Mouse (Mus musculus): ENCODE data around the gene Ptp4a2. TPM values are rescaled to one million over a fixed set of nuclear protein-coding genes. Genes with fewer than 3 reads are reported as not detected.

The Ptp4a2 gene
- total and polyA plus RNA-seq, 3 experiments, result 37.5 to 712 (median 464) TPM

DNA sequence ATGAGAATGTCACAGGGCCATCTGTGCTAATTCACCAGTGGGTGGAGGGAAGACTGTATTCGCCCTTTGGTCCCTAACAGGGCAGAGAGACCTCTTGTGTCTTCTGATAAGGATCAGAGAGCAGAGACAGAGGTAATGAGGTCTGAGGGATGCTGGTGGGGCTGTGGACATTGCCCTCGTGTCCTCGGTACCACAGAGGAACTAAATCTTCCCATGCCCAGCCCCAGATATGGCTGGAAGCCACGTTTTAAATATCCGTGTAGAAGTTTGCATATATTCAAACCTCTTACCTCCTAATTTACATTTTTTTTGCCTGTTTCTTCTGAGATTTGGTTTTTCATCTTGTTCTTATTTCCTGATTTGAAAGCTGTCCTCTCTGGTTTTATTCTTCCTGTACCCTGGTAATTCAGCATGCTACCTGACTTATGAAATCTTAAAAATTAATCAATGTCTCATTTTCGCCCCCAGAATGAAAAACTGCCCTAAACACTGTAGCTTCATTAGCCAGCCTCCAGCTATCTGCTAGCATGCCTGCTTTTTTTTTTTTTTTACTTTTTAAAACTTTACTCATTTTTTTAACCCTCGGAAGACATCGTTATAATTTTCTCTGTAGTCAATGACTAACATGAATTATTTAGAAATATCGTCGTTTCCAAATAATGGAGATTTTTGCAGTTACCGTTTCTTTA lies 67.1 kb downstream of the Ptp4a2 start:
- Histone ChIP-seq H3K4me1 (ENCODE audit: insufficient read depth, low read depth, low read length) (peaks cover 25% of the 10 kb centered on the region), H3K36me3 (replicated peaks) (no peaks in the 10 kb centered on the region), H3K27me3 (ENCODE audit: insufficient read depth, low read length) (peaks cover 25% of the 10 kb centered on the region; the same call in 1 of the 2 replicates), H3K9me3 (replicated peaks) (no peaks in the 10 kb centered on the region), H3K4me3 (ENCODE audit: low read depth, low read length) (no peak overlapping the region)
- no peak for DNase-seq (ENCODE audit: low spot score)
- TF ChIP-seq TAL1 (conservative IDR thresholded peaks at IDR 0.05; ENCODE audit: low read depth, low read length) (no peak), POLR2AphosphoS5 (IDR thresholded peaks at IDR 0.05; ENCODE audit: insufficient replicate concordance, low read depth, low read length) (no peak), GATA2 (IDR thresholded peaks at IDR 0.05; ENCODE audit: borderline replicate concordance, low read depth, low read length) (no peak), GATA1 (IDR thresholded peaks at IDR 0.05; ENCODE audit: borderline replicate concordance, low read length) (no peak), CTCF (IDR thresholded peaks at IDR 0.05; ENCODE audit: low read depth, low read length) (no peak)
- ATAC-seq (ENCODE audit: extremely low read depth, insufficient number of reproducible peaks, low FRiP score, poor library complexity, severe bottlenecking), result no peak

- DNase-seq (ENCODE audit: low spot score) (no peak), ATAC-seq (ENCODE audit: extremely low read depth, insufficient number of reproducible peaks, low FRiP score, poor library complexity, severe bottlenecking) (no peak)
- no peak for TF ChIP-seq GATA2 (IDR thresholded peaks at IDR 0.05; ENCODE audit: borderline replicate concordance, low read depth, low read length)
- no peak for TF ChIP-seq TAL1 (conservative IDR thresholded peaks at IDR 0.05; ENCODE audit: low read depth, low read length)
- TF ChIP-seq CTCF (IDR thresholded peaks at IDR 0.05; ENCODE audit: low read depth, low read length), result no peak
- no peak for TF ChIP-seq POLR2AphosphoS5 (IDR thresholded peaks at IDR 0.05; ENCODE audit: insufficient replicate concordance, low read depth, low read length)
- TF ChIP-seq GATA1 (IDR thresholded peaks at IDR 0.05; ENCODE audit: borderline replicate concordance, low read length), result no peak
- H3K4me1 ChIP-seq (ENCODE audit: insufficient read depth, low read depth, low read length), result peaks cover 25% of the 10 kb centered on the region
- no peaks in the 10 kb centered on the region for H3K36me3 ChIP-seq (replicated peaks)
- no peaks in the 10 kb centered on the region for H3K9me3 ChIP-seq (replicated peaks)
- peaks cover 22% of the 10 kb centered on the region; the same call in 1 of the 2 replicates for H3K27me3 ChIP-seq (ENCODE audit: insufficient read depth, low read length)
- H3K4me3 ChIP-seq (ENCODE audit: low read depth, low read length), result no peak overlapping the region
These were observed 67.7 kb downstream of the Ptp4a2 start for GRCm38 (mm10) chr4:129878656-129879145.

DNA sequence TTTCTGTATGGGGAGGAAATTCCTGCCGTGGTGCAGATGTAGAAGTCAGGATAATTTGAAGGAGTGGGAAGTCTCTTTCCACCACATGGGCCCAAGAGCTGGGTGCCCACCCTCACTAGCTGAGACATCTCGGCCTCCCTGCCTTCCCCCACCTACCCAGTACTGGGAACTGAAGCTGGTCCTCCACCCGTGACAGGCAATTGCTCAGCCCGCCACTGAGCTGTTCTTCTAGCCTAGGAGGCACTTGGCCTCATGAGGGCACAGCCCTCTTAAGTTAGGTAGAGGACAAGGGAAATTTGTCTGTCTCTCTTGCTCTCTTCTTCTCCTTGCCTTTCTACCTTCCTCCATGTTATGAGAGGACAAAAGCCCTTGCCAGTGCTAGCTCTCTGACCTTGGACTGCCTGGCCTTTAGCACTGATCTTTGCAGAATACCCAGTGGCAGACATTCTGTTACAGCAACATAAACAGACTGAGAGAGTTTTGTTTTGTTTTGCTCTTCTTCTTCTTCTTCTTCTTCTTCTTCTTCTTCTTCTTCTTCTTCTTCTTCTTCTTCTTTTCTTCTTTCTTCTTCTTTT lies 68.3 kb downstream of the Ptp4a2 start:
- ATAC-seq (ENCODE audit: extremely low read depth, insufficient number of reproducible peaks, low FRiP score, poor library complexity, severe bottlenecking) (no peak), DNase-seq (ENCODE audit: low spot score) (no peak)
- Histone ChIP-seq H3K4me1 (ENCODE audit: insufficient read depth, low read depth, low read length) (peaks cover 29% of the 10 kb centered on the region), H3K4me3 (ENCODE audit: low read depth, low read length) (no peak overlapping the region), H3K9me3 (replicated peaks) (no peaks in the 10 kb centered on the region), H3K27me3 (ENCODE audit: insufficient read depth, low read length) (peaks cover 26% of the 10 kb centered on the region), H3K36me3 (replicated peaks) (no peaks in the 10 kb centered on the region)
- no peak for TF ChIP-seq POLR2AphosphoS5 (IDR thresholded peaks at IDR 0.05; ENCODE audit: insufficient replicate concordance, low read depth, low read length)
- no peak for TF ChIP-seq GATA1 (IDR thresholded peaks at IDR 0.05; ENCODE audit: borderline replicate concordance, low read length)
- TF ChIP-seq TAL1 (conservative IDR thresholded peaks at IDR 0.05; ENCODE audit: low read depth, low read length), result no peak
- TF ChIP-seq GATA2 (IDR thresholded peaks at IDR 0.05; ENCODE audit: borderline replicate concordance, low read depth, low read length), result no peak
- TF ChIP-seq CTCF (IDR thresholded peaks at IDR 0.05; ENCODE audit: low read depth, low read length), result no peak

DNA sequence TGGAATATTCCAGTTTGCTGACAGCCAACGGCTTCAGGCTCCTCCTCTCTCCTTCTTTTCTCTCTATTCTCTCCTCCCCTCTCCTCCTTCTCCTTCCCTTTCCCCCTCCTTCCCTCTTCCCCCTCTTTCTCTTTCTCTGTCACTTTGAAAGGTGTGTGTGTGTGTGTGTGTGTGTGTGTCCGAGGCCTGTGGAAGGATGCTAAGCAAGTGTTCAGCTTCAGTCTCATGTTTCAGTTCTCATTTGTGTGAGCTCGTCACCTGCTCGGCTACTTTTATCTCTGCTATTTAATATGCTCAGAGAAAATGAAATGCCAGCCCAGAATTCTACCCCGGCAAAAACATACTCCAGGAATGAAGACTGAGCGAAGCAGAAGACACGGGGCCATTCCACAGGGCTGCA lies 69.6 kb downstream of the Ptp4a2 start:
- no peak overlapping the region for H3K4me3 ChIP-seq (ENCODE audit: low read depth, low read length)
- DNase-seq (ENCODE audit: low spot score) (no peak), ATAC-seq (ENCODE audit: extremely low read depth, insufficient number of reproducible peaks, low FRiP score, poor library complexity, severe bottlenecking) (no peak)
- peaks cover 26% of the 10 kb centered on the region for H3K27me3 ChIP-seq (ENCODE audit: insufficient read depth, low read length)
- H3K9me3 ChIP-seq (replicated peaks), result no peaks in the 10 kb centered on the region
- TF ChIP-seq GATA1 (IDR thresholded peaks at IDR 0.05; ENCODE audit: borderline replicate concordance, low read length), result no peak
- no peak for TF ChIP-seq CTCF (IDR thresholded peaks at IDR 0.05; ENCODE audit: low read depth, low read length)
- TF ChIP-seq POLR2AphosphoS5 (IDR thresholded peaks at IDR 0.05; ENCODE audit: insufficient replicate concordance, low read depth, low read length), result no peak
- no peak for TF ChIP-seq GATA2 (IDR thresholded peaks at IDR 0.05; ENCODE audit: borderline replicate concordance, low read depth, low read length)
- no peak for TF ChIP-seq TAL1 (conservative IDR thresholded peaks at IDR 0.05; ENCODE audit: low read depth, low read length)
- no peaks in the 10 kb centered on the region for H3K36me3 ChIP-seq (replicated peaks)
- H3K4me1 ChIP-seq (ENCODE audit: insufficient read depth, low read depth, low read length), result peaks cover 28% of the 10 kb centered on the region

- H3K4me3 ChIP-seq (ENCODE audit: low read depth, low read length), result no peak overlapping the region
- peaks cover 26% of the 10 kb centered on the region for H3K27me3 ChIP-seq (ENCODE audit: insufficient read depth, low read length)
- H3K4me1 ChIP-seq (ENCODE audit: insufficient read depth, low read depth, low read length), result peaks cover 26% of the 10 kb centered on the region
- no peak for ATAC-seq (ENCODE audit: extremely low read depth, insufficient number of reproducible peaks, low FRiP score, poor library complexity, severe bottlenecking)
- DNase-seq (ENCODE audit: low spot score), result no peak
- TF ChIP-seq CTCF (IDR thresholded peaks at IDR 0.05; ENCODE audit: low read depth, low read length), result no peak
- TF ChIP-seq GATA1 (IDR thresholded peaks at IDR 0.05; ENCODE audit: borderline replicate concordance, low read length), result no peak
- no peak for TF ChIP-seq GATA2 (IDR thresholded peaks at IDR 0.05; ENCODE audit: borderline replicate concordance, low read depth, low read length)
- TF ChIP-seq TAL1 (conservative IDR thresholded peaks at IDR 0.05; ENCODE audit: low read depth, low read length), result no peak
- TF ChIP-seq POLR2AphosphoS5 (IDR thresholded peaks at IDR 0.05; ENCODE audit: insufficient replicate concordance, low read depth, low read length), result no peak
- H3K36me3 ChIP-seq (replicated peaks), result no peaks in the 10 kb centered on the region
- H3K9me3 ChIP-seq (replicated peaks), result no peaks in the 10 kb centered on the region
These were observed 70.6 kb downstream of the Ptp4a2 start for GRCm38 (mm10) chr4:129881661-129882060.

- peaks cover 23% of the 10 kb centered on the region for H3K27me3 ChIP-seq (ENCODE audit: insufficient read depth, low read length)
- H3K4me3 ChIP-seq (ENCODE audit: low read depth, low read length), result no peak overlapping the region
- no peaks in the 10 kb centered on the region for H3K36me3 ChIP-seq (replicated peaks)
- TF ChIP-seq TAL1 (conservative IDR thresholded peaks at IDR 0.05; ENCODE audit: low read depth, low read length), result no peak
- TF ChIP-seq GATA1 (IDR thresholded peaks at IDR 0.05; ENCODE audit: borderline replicate concordance, low read length), result no peak
- no peak for TF ChIP-seq CTCF (IDR thresholded peaks at IDR 0.05; ENCODE audit: low read depth, low read length)
- TF ChIP-seq POLR2AphosphoS5 (IDR thresholded peaks at IDR 0.05; ENCODE audit: insufficient replicate concordance, low read depth, low read length), result no peak
- TF ChIP-seq GATA2 (IDR thresholded peaks at IDR 0.05; ENCODE audit: borderline replicate concordance, low read depth, low read length), result no peak
- DNase-seq (ENCODE audit: low spot score) (no peak), ATAC-seq (ENCODE audit: extremely low read depth, insufficient number of reproducible peaks, low FRiP score, poor library complexity, severe bottlenecking) (no peak)
- H3K9me3 ChIP-seq (replicated peaks), result no peaks in the 10 kb centered on the region
- H3K4me1 ChIP-seq (ENCODE audit: insufficient read depth, low read depth, low read length), result peaks cover 18% of the 10 kb centered on the region
These were observed 71.7 kb downstream of the Ptp4a2 start for GRCm38 (mm10) chr4:129882555-129883293.
